Mouse (Mus musculus) ovary, postnatal 14 days (tissue): ENCODE results near the gene Mrps31.

Experiments used
- DNase-seq: peaks from one replicate; pipeline ENCODE4 v3.0.0; 2022; ENCODE audit warnings: low spot score

Mrps31 gene

DNA sequence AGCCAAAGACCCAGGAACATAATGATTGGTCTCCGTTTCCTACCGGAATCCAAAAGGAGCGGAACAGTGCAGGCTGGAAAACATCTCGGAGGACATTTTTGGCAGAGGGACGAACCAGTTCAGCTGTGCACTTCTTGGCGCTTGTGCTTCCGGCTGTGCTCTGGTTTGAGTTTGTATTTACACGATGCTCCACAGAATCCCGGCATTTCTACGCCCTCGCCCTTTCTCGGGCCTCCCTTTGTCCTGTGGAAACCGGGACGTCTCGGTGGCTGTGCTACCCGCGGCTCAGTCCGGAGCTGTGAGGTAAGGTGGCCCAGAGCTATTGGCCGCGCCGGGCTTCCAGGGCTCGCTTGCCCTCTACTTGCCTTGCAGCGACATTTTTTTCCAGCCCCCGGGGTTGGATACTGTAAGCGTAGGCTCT, at the start of gene Mrps31:
Mrps31 (plus strand) TSS at position 80 of the 421 bp plus-strand sequence.
- DNase-seq, result peak; percentile 85

GRCm38 (mm10) chr8:22376311-22376710, 34.9 kb upstream of the Mrps31 start:
- DNase-seq, result no peak

DNA sequence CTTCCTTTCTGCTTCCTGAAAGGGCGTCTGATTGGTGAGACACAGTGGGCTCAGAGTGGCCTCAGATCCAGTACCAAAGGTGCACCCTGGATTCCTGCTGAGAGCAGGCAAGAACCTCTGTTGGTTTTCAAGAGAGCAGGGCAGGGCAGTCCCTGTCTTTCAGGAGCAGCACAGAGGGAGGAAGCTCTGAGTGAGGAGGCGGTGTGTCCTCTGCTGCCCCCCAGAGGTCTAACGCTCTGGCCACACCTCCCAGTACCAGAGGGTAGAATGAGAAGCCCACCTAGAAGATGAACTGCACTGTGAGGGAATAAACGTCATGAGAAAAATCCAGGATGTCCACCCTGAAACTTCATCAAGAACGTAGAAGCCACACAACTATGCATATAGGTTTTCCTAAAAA, 34.3 kb upstream of the Mrps31 start:
- DNase-seq, result peak; percentile 25

DNA sequence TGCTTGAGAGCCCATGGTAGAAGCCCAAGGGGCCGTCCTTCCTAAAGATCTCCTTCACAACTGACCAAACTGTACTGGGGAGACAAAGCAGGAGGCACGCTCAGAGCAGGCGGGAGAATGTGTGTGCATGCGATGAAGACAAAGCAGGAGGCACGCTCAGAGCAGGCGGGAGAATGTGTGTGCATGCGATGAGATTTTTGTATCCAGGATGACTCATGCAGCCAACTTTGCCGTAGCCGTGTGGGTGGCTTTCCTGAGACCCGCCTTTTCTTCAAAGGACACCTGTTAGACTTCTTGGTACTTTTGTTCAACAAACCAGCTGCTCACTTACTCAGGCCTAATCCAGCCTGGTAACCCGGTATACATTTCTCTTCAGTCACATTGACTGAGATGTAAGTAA, 30.2 kb upstream of the Mrps31 start:
- DNase-seq, result no peak

DNA sequence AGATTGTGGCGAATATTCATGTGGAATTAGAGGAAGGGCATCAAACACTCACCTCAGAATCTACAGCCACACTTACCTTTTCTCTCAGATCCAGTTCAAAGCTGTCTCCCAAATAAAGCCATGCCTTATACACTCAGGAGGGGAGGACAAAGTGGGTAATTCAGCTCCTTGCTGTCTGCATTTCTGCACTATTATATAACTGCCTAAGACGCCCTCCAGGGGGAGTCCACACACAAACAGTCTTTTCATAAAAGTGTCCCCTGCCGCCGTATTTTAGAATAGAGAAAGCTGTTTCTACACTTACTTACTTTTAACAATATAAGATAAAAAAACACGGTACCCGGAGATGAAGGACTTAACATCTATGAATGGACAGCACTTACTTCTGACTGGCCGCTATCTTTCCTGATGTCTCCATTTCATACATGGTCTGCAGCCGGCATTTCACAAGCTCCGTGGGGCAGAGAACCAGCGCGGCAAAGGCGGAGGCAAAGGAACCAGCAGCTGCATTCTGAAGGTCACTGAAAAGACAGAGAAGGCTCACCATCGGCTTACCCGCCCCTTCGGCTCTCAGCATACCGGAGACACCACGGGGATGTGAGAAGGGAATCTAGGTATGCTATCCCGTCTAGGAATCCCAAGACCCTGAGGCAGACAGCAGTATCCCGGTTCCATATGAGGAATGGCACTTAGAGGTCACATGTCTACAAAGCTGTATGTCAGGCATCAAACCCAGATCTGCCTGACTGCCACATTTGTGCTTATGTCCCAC, 28.2 kb upstream of the Mrps31 start:
- no peak for DNase-seq

DNA sequence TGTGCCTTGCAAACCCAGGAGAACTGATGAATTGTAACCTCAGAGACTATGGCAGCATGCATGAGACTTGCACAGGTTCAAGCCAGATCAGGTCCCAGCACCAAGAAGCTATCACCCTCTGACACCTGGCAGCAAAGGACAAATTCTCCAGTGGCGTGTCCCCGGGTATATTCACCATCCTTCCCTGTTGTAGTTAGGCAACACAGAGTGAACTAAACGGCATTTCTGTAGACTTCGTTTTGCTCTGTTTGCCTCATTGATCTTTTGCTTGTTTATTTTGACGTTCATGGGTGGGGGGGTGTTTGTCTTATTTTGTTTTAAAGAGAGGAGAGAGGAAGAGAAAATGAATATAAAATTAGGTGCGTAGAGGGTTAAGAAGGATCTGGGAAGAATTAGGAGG, 26.0 kb upstream of the Mrps31 start:
- no peak for DNase-seq

GRCm38 (mm10) chr8:22389874-22390273, 21.3 kb upstream of the Mrps31 start:
- DNase-seq, result no peak

DNA sequence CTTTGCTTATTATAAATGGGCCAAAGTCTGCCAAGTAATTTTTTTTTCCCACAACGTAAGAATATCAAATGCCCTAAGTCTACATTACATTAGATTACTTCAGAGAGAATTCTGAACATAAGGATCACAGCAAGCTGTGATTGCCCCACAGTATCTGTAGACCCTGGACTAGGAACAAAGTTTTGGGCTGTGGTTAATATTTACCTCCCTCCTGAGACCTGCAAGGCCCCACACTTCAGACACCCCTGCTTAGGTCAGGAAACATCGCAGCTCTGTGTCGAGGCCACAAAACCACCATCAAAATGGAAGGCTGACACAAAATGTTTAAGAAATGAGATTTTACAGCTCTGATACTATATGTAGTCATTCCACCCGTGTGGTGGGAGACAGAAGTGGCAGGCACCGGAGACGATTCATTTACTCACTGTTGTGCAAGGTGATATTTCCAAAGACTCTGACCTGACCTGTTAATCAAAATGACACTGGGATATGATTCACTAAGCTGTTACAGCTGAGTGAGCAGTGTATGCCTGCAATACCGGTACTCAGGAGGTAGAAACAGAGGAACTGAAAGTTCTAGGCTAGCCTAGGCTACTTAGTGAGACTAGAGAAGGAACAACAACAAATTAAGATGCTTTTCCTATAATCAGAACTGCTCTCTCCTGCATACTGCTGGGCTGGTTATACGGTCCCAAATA, 20.2 kb upstream of the Mrps31 start:
- DNase-seq, result no peak

GRCm38 (mm10) chr8:22394471-22394870, 16.7 kb upstream of the Mrps31 start:
- no peak for DNase-seq

DNA sequence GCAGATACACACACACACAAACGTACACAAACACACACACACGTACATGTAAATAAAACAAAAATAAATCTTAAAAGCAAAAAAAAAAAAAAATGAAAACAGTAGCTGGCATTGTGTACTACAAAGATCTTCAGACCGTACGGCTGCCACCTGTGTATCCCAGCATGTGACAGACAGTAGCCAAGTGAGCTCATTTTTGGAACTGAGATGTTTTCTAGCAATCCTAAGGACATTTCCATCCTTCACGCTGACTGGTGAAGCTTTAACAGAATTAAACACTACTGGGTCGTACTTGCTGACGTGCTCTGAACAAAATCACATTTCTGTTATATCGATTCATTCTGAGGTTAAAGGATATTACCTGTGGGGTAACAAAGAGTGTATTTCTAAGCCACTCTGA, 15.9 kb upstream of the Mrps31 start:
- DNase-seq, result no peak

DNA sequence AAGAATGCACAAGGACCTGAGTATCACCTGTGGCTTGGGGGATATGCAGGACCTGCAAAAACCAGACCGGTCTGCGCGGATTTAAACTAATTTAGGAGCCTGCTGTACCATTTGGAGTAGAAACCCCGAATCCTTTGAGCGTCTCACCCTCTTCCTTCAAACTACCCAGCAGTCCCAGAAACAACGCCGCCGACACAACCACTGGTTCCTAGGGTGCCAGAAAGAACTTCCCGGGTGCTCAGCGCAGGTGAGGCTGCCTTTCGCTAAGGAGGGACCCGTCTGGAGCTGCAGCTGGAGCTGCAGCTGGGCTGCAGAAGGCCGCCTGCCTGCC, 13.4 kb upstream of the Mrps31 start:
- DNase-seq, result no peak

GRCm38 (mm10) chr8:22398142-22398951, 12.8 kb upstream of the Mrps31 start, which contains the start of gene Slc25a15:
Gene Slc25a15 (minus strand): TSS chr8:22398597.
- peak; percentile 88 for DNase-seq

- DNase-seq, result no peak
Measured at GRCm38 (mm10) chr8:22399285-22399880, 11.8 kb upstream of the Mrps31 start.

- DNase-seq, result no peak
Measured at GRCm38 (mm10) chr8:22400593-22400992, 10.6 kb upstream of the Mrps31 start.

GRCm38 (mm10) chr8:22403235-22403634, 7.9 kb upstream of the Mrps31 start:
- DNase-seq, result no peak

DNA sequence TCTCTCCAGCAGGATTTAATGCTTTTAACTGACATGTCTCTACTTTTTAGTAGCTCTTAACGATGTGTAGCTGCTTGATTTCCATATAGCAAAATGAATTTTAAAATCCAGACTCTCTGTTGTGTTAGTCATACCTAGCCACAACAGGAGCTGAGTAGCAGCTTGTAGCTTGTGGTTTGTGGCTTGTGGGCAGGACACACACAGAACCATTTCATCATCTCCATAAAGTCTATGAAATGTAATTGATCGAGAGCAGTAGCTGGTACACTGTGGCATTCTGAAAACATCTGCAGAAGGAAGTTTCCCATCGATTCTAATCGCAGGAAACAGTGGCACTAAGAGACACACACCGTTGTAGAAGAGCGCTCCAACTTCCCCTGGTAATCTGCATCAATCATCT, 5.4 kb upstream of the Mrps31 start:
- DNase-seq, result no peak

DNA sequence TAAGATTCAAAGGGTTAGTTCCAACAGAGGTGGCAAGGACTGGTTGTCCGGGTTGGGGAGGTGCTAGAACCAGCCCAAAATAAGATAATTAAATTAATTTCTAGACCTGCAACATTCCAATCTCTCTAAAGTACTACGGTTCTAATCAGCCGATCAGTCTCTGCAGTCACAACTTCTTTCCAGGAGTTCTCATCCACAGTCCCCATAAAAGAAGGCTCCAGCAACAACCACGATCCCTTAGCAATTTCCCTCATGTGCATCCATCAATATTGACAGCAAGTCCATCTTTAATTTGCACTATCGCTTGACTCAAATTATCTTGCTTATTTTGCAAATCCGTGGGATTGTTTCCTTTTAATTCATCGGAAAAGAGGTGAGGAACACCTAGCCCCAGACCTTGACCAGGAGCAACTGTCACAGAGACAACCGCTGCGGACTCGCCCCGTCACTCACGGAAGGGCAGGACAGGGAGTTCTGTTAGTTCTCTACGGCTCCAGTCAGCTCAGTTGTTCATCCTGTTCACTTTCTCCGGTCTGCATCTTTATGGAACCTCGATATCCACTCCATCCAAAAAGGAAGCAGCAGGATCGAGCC, 376 bp upstream of the Mrps31 start:
- no peak for DNase-seq

DNA sequence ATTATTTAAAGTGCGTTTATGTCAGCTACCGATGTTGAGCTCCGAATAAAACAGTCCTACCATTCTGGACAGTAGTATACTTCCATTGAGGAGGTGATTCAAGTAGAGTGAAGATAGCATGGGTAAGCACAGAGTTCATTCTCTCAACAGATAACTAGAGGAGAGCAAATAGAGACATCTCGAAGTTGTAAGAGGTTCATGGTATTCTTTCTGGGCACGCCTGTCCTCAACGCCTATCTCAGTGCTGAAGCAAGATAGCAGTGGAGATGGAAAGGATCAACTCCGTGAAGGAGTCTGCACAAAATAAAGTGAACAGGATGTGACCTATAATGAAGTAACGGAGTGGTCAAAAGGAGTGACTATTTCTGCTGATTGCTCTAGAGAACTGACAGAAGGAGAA, 810 bp downstream of the Mrps31 start:
- DNase-seq, result no peak
